Mouse (Mus musculus) erythroblast, embryonic 14.5 days (primary cell): Measurements from ENCODE around the gene Itih2.

Experiments used
- GATA1 ChIP-seq: IDR thresholded peaks from 2 replicates; pipeline ENCODE4 v1.6.1; 2012; ENCODE audit warnings: low read length, inconsistent platforms, mixed read lengths
- TAL1 ChIP-seq: IDR thresholded peaks from 3 replicates; pipeline ENCODE4 v1.6.1; 2012; ENCODE audit warnings: low read length, inconsistent platforms, mixed read lengths

DNA sequence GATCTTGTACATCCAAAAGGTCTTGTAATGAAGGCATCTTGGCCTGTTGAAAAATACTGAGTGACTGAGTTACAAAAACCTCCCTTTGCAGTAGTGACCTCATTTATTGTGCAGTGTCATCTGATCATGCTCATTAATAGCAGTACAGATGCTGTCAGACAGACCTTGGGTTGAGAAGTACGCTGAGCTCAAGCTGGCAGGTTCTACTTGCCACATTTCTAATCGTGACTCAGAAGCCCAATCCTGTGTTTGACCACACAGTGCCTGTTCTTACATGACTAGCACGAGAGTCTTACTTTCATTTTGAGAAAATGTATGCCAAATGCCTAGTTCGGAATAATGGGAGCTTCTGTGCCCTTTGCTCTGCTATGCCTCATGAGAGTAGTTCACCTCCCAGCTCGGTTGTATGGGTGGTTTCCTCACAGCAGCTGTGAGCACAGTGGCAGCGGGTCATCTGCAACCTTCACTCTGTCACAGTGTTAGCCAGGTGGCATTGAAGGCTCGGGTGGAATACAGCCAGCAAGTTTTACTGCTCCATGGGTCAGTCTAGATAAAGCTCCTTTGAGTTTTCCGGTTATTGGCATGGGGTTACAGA is 43.8 kb downstream of the Itih2 start:
- TF ChIP-seq GATA1 (no peak), TAL1 (no peak)
